Mouse (Mus musculus) ovary, postnatal 36 days (tissue): ENCODE measurements around the gene Dnajb8.

Experiments
- DNase-seq: peaks from one replicate; pipeline ENCODE4 v3.0.0; 2022; ENCODE audit warnings: low spot score, mixed read lengths

Dnajb8 gene

DNA sequence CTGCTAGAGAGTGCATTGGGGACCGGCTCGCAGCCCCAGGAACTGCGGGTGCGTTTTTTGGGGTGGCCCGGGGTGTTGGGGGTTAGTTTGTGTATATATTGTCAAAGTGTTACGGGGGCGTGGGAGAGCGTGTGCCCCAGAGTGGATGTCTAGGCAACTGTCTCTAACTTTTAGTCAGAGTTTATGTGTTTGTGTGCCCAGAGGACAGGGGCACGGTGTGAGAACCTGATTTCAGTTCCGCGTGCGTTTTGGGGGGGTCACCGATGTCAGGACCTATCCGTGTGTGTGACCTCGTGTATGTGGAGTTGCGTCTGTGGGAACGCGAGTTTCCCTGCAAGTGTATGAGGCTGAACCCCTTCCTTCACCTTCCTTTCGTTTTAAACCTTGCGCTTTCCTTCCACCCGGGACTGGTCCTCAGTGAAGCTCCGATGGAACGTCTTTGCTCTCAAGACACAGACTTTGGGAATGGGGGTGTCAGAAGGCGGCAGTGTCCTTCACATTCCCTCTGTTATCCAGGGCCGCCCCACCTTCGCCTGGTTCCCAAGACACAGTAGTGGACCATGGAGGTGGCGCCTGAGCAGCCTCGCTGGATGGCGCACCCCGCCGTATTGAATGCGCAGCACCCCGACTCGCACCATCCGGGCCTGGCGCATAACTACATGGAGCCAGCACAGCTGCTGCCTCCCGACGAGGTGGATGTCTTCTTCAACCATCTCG, 22.9 kb upstream of the Dnajb8 start:
- no peak for DNase-seq

DNA sequence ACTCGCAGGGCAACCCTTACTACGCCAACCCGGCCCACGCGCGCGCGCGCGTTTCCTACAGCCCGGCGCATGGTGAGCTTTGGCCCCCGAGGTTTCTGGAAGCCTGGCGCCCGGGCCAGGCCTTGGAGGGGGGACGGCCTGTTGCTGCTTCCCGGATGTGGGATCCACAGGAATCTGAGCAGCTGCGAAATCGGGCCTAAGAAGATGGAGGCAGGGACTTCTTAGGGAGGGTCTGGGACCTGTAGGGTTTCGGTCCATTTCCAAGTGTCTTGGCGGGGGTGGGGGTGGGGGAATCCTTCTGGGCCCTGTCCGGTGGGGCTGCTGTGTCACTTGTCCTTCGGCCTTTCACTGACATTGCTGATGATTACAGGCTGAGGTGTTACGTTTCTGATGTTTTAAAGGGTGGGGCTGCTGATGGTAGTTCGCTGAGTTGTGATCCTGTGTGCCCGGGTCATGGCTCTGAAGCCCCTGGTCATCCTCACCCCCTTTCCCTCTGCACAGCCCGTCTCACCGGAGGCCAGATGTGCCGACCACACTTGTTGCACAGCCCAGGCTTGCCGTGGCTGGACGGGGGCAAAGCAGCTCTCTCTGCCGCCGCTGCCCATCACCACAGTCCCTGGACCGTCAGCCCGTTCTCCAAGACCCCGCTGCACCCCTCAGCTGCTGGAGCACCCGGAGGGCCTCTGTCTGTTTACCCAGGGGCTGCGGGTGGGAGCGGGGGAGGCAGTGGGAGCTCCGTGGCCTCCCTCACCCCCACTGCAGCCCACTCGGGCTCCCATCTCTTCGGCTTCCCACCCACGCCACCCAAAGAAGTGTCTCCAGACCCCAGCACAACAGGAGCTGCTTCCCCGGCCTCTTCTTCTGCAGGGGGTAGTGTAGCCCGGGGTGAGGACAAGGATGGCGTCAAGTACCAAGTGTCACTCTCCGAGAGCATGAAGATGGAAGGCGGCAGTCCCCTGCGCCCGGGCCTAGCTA, 22.1 kb upstream of the Dnajb8 start:
- no peak for DNase-seq

DNA sequence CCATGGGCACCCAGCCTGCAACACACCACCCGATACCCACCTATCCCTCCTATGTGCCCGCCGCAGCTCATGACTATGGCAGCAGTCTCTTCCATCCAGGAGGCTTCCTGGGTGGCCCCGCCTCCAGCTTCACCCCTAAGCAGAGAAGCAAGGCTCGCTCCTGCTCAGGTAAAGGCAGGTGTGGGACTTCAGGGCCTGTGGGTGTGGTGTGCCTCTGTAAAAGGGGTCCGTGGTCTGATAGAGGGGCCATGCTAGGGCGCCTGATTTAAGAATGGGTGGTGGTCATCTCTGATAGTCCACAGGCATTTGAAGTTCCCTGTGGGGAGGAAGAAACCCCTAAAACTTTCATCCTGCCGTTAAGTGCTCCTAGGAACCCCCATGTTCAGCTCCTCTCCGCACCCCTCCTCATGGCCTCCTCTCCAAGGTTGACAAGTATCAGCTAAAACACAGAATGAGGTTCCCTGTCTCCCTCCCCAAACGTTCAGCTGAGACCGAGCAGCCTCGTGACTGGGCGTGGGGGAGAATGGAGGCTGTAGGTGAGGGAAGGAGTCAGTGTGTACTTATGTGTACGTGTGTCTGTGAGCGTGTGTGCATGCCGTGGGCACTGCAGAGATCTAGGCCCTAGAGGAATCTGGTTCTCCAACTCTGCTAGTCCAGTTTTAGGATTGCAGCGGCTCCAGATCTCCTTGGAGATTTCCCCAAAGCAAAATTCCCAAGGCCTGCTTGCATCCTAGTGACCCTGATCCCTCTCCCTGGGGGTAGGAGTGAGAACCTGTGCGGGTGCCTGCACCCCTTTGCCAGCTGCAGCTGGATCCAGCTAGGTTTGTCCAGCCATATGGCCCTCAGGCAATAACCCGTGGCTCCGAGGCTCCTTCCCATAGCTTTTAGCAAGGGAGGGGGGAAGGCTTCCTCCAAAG, 21.1 kb upstream of the Dnajb8 start:
- no peak for DNase-seq

DNA sequence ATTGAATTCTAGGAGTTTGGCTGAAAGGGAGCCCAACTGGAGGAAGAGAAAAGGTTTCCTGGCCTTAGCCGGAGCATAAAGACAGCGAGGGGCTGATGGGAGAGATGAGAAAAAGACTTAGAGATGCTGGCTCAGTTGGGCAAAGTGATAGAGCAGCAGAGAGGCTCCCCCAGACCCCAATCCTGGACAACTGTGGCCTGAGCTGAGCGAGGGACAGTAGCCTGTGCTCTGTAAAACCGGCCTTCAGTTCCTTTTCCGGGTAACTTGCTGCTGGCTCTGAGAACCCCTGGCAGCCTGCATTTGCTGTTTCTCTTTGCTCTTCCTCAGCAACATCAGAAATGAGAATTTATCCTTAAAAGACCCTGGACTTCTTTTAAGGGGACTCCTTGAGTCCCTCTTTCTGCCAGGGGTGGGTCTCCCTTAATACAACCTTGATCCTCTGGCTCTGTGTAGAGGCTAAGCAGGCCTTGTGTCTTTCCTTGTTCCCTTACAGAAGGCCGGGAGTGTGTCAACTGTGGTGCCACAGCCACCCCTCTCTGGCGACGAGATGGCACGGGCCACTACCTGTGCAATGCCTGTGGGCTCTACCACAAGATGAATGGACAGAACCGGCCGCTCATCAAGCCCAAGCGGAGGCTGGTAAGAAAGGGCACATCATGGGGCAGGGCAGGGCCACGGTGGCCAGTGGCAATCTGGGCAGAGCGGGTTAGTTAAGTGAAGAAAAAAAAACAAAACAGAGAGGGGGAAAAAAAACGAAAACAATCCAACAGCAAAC, 20.0 kb upstream of the Dnajb8 start:
- no peak for DNase-seq

DNA sequence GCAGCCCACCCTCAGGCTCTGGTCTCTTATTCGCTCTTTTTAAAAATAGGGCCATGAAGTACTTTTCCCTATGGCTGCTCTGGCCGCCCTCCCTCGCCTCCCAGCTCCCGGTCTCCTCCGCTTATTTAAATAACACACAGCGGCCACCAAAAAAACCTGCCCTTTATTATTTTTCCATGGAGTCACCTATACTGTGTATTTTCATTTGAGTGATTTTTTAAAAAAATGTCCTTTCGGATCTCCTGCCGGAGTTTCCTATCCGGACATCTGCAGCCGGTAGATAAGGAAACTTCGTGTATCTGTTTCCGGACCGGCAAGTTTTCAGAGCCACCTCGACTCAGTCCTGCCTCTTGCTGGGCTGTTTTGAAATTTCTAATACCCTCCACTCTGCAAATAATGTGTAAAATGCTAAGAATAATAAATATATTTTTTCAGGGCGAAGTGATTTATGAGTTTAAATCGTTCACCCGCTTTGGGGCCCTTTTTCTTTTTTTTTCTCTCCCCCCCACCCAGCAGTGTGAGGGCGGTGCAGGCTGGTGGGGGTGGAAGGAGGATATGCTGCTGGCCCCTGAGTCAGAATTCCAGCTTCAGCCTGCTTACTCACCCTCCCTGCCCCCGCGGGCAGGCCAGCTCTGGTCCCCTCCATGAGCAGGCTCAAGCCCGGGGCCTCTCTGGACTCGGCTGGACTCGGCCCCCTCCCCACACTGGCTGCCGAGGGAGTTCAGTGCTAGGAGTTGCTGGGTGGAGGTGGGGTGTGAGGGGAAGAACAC, 19.0 kb upstream of the Dnajb8 start:
- DNase-seq = no peak

DNA sequence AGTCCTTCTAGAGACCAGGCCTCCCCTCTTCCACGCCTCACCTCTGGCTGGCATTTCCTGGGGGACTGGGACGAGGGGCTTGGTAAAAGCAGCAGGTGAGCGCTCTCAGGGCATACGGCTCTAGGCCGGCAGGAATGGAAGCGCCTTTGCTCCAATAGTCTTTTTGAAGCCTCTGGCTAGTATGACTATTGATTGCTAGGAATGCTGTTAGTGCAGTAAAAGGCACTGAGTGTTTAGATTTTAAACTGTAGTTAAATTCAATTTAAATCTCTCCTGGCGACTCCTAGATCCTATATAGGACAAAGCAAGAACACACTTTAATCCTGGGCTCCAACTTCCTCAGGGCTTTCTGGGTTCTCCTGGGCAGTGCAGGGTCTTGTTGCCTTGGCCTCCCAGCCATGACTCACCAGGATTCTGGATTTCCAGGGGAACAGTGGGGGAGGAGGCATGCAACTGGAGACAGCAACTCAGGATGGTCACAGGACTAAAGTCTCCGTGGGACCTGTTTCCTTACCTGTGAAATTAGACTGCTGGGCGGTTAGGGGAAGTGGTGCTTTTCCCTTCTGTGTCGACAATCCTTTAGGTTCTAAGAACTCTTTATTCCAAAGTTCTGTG, 18.2 kb upstream of the Dnajb8 start:
- DNase-seq = no peak

DNA sequence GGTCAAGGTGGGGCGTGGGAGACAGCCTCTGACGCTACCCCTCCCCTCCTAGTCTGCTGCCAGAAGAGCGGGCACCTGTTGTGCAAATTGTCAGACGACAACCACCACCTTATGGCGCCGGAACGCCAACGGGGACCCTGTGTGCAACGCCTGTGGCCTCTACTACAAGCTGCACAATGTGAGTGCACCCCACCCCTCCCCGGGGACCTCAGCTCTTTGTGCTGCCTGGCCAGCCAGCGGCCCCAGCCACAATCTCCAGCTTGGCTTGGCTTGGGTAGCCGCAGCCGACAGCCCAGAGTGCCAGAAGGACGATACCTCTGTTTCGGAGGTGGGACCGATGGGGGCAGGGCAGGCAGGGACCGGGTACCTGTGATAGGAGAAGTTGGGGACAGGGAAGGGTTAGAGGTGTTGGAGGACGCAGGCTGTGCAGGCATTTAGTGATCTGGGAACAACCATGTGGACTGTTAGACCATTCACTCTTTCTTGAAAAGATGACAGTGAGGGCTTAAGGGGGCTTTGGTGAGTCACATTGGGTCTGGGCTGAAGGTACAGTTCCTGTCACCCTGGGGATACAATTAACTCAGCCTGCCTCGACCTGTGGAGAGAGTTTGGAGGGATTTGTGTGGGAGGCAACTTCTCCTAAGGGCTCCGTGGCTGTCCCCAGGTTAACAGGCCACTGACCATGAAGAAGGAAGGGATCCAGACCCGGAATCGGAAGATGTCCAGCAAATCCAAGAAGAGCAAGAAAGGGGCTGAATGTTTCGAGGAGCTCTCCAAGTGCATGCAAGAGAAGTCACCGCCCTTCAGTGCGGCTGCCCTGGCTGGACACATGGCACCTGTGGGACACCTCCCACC, 17.3 kb upstream of the Dnajb8 start:
- no peak for DNase-seq

DNA sequence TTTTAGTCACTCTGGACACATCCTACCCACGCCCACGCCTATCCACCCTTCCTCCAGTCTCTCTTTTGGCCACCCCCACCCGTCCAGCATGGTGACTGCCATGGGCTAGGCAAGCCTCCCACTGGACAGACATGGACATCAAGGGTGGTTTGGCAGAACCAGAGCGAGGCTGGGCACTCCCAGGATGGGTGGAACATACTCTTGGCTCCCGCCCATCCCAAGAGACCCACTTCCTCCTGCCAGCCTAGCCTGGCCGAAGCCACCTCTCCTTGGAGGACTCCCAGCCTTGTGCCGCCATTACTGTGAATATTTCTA, 16.7 kb upstream of the Dnajb8 start:
- no peak for DNase-seq

DNA sequence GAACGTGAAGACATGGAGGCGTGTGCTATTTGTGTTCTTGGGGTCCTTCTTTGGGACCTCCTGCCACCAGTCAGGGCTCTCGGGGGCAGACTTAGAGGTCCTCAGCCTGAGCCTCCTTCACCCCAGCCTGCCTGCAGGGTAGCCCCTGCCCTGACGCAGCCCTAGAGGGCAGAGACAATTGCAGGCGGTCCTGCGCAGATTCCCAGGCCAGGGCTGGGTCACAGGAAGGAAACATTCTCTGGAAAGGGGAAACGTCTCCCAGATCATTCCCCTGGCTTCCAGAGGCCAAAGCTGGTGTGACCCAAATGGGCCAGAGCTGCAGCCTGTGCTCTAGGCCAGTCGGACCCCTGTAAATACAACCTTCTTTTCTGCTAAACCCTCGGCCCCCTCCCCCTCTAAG, 16.1 kb upstream of the Dnajb8 start:
- DNase-seq = no peak

DNA sequence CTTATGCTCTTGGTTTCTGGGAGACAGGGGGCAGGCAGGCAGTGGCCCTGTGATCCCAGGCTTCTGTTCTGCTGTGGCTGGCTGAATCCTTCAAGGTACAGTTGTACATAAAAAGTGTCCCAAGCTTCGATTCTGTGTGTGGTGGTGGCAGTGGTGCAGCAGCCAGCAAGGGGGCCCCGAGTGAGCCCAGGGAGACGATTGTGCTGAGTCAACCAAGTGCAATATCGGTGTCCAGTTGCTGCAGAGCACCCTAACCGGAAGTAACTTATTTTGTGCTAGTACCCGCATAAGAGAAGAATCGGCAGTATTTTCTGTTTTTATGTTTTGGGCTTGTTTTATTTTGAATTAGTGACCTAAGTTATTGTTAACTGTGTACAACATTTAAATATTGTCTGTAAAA, 15.5 kb upstream of the Dnajb8 start:
- no peak for DNase-seq

DNA sequence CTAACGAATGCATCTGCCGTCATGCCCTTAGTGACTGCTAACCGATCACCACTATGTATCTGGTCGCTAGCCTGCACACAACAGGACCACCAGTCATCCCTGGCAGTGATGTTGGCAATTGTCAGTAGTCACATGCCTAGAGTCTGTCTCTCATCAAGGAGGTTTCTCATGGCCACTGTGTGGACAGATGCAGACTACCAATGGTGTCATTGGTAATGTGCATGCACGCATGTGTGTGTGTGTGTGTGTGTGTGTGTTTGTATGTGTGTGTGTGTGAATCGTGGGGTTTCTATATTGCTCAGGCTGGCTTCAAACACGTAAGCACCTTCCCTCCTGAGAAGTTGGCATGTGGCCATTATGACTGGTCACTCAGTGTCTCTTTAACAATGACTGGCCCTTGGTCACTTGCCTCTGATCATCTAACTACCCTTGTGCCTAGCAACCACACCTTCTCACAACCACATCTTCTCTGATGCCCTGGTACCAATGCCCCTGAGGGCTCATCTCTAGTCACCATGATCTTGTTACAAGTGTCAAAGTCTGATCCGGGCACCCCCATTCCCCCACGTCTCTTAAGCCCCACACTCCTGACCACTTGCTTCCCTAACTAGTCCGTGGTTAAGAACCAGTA, 14.6 kb upstream of the Dnajb8 start:
- DNase-seq = no peak

DNA sequence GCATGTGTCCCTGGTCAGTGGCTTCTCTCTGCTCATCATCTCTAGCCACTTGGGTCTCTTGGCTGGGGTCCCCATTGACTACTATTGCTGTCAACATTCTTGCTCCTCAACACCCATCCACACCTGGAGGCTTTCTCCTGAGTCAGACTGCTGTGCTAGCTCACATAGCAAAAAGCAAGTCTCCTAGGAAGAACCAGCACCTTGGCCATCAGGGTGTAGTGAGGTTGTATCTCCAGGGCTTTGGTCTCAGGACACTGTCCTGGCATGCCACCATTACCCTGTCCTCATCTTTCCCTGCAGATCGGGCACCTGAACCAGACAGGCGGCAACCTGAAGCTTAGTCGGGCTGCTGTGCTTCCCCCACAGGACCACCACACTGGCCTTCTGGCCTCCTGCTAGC, 13.7 kb upstream of the Dnajb8 start:
- no peak for DNase-seq

DNA sequence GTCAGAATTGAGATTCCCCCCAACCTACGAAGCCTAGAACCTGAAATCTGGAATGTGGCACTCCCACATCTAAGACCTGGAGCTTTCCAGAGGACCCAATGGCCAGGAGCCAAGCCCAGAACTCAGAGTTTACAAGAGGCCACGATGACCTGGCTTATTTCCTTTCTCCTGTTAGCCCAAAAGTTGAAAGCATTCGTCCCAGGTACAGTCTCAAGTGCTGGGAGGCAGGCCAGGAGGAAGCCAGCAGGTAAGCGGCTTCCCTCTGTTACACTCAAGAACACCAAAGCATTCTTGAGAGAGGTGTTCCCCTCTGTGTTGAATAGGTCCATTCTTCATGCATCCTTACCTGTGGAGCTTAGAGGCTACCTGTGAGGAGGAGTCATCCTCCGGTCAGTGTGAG, 12.6 kb upstream of the Dnajb8 start:
- DNase-seq = no peak

DNA sequence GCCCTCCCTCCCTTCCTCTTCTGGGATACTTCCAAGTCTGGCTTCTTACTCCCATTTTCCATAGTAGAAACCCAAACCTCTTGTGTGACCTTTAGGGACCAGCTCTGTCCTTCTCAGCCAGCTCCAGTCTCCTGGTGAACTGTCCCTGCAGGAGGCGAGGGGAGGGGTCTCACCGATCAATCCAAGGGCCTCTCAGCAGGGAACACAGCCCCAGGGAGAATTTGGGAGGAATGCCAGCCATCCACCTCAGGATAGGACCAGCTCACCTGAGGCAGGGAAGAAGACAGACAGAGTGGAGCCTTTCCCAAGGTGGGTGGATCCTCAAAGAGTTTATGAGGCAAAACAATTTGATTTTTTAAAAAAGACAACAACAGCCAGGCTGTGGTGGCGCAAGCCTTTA, 11.9 kb upstream of the Dnajb8 start:
- DNase-seq = no peak

DNA sequence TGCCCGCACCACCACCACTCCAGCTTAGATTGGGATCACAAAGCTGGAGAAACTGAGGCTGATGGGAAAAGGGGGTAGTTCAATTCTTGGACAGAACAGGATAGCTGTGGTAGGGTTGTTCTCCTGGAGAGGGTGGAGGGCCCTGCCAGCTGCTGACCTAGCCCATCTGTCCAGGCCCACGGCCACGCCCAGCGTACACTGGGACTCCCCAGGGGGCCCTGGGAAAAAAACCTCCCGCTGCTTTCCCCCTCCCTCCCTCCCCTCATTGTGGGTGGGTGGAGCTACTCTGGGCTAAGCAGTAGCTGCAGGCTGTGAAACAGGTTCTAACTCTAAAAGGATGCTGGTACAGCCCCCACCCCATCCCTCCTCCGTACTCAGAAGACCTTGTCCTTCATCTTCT, 6.3 kb upstream of the Dnajb8 start:
- DNase-seq = no peak

DNA sequence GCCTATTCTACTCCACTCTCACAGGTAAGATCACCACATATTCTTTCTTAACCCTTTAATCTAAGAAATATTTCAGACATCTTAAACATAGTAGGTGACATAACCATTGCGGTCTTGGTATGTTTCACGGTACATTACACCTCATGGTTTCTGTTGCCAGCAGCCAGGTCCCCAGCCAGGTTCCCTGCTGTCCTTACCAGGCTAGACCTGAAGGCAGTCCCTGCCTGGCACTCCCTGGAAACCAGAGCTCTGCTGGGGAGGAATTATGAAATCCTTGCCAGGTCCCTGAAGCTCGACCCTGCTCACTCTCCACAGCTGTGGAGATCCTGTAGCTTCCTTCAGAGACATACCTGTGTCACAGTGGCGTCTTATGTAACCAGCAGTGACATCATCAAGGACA, 5.9 kb upstream of the Dnajb8 start:
- no peak for DNase-seq

DNA sequence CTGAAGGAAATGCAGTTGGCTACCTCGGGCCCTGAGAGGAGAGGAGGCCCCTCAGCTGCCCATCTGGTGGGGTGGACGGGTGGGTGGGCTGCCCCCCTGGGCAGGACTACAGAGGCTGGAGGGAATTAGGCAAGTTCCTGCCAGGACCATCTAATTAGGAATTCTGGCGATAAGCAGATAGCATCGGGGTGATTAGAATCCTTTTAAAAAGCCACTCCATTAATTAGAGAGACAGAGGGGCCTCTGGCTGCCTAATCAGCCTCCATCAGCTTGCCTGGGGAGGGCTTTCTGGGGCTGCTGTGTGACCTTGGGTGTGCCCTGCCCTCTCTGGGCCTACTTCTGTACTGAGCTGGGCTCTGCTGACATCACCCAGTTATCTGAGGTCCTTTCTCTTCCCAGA, 3.0 kb upstream of the Dnajb8 start:
- DNase-seq = no peak

DNA sequence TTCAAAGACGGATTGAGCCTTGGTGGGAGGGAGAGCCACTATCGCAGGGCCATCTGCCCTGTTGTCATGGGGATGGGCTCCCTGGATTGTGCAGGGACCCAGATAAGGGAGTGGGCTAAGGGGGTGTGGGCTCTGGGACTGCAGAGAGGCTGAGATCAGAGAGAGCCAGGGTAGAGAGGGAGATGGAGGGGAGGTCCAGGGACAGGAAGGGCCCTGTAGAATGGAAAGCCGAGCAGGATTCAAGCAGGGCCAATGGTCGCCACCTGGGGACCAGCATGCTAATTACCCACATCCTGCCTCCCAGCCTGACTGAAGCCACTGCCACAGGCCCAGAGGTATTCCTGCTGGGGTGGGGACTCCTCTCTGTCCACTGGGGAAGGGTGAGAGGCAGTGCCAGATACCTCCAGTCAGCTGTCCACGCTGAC, 4.5 kb downstream of the Dnajb8 start:
- DNase-seq = no peak

DNA sequence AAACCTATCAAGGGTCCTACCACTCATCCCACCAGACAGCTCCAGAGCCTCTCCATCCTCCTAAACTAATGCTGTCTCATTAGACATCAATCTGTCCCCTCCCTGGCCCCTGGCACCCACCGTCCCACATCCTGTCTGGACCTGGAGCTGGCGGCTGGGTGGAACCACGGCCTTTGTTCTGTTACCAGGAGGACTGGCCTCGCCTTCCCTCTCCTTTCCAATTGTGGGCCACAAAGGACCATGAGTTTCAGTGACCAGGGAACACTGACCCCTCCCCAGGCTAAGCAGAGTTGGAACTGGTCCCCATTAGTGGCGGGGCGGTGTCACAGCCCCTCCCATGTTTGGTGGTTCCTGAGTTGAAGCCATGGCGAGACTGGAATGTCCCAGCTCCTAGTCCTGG, 5.5 kb downstream of the Dnajb8 start:
- DNase-seq = no peak
